ENCODE assay signal across 35 mouse cellular contexts in the genomic region with DNA sequence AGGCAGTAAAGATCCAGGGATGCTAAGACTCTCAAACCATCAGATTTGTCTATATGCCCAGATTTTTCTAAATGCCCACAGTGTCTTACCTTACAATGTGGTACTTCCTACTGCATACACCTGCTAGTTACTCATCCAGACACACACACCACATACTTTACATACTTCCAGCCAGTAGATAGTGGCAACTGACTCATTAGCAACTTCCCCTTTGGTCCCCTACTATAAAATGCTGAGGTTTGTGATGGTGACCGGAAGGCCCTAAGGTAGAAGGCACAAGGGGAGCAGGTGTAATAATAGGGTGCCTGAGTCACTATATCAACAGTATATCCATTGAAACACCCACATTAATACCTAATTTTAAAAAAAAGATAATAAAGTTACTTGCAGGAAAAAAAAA. TPM values are rescaled to one million over a fixed set of nuclear protein-coding genes. Genes with fewer than 3 reads are reported as not detected.
"Had no signal": no experiment of that assay in that cellular context is flagged by ENCODE, and none has a peak within 500 bp of the region (broad histone marks: within the 10 kb centered on the region; RNA-seq: fewer than 3 reads in every experiment).

No protein-coding gene starts in this region.

- H3K9me3 ChIP-seq: heart, embryonic 13.5 days; heart, embryonic 15.5 days; hindbrain, embryonic 15.5 days; kidney, embryonic 15.5 days; limb, embryonic 10.5 days; limb, embryonic 12.5 days; liver, embryonic 13.5 days had no signal

- H3K9ac ChIP-seq: heart, embryonic 13.5 days; heart, embryonic 15.5 days; hindbrain, embryonic 13.5 days; hindbrain, embryonic 15.5 days; kidney, embryonic 15.5 days; limb, embryonic 12.5 days; liver, embryonic 13.5 days had no signal

- ATAC-seq: hindbrain, postnatal 0 days; intestine, embryonic 16.5 days had no signal

- H3K4me1 ChIP-seq: kidney, embryonic 15.5 days had no signal

- H3K27ac ChIP-seq: heart, adult 2 months; heart, embryonic 13.5 days; heart, embryonic 15.5 days; hindbrain, embryonic 13.5 days; hindbrain, embryonic 15.5 days; hindbrain, postnatal 0 days; kidney, embryonic 15.5 days; kidney, postnatal 0 days; left cerebral cortex, adult 2 months; limb, embryonic 10.5 days; limb, embryonic 12.5 days; liver, embryonic 13.5 days had no signal

- H3K4me2 ChIP-seq: heart, embryonic 11.5 days; heart, embryonic 13.5 days; heart, embryonic 15.5 days; hindbrain, embryonic 13.5 days; hindbrain, embryonic 15.5 days; kidney, embryonic 15.5 days; limb, embryonic 12.5 days; liver, embryonic 11.5 days; liver, embryonic 13.5 days had no signal

- H3K27me3 ChIP-seq: heart, embryonic 13.5 days; heart, embryonic 15.5 days; hindbrain, embryonic 13.5 days; hindbrain, embryonic 15.5 days; kidney, embryonic 15.5 days; limb, embryonic 12.5 days; liver, embryonic 13.5 days had no signal

- DNase-seq: gastrocnemius, postnatal 14 days; gastrocnemius, postnatal 36 days; heart, adult 11 months; heart, adult 2 months; heart, postnatal 14 days; heart, postnatal 36 days; kidney, adult 11 months; kidney, adult 2 months; kidney, adult 9 months; kidney, postnatal 14 days; kidney, postnatal 36 days; layer of hippocampus, adult 9-11 months; layer of hippocampus, postnatal 36 days; liver; liver, embryonic 13.5 days had no signal

- H3K4me3 ChIP-seq: heart, adult 2 months; heart, embryonic 13.5 days; heart, embryonic 15.5 days; hindbrain, embryonic 13.5 days; hindbrain, embryonic 15.5 days; kidney, embryonic 15.5 days; left cerebral cortex, adult 2 months; limb, embryonic 10.5 days; limb, embryonic 12.5 days; liver, embryonic 13.5 days had no signal

RNA-seq across cellular contexts. Expression of gene Glod5, which starts 50.9 kb away (rescaled TPM):
- total RNA-seq: gastrocnemius, adult 18-20 months; gastrocnemius, adult 8-10 months; gastrocnemius, postnatal 14 days; gastrocnemius, postnatal 36 days; heart, adult 2 months; heart, postnatal 14 days; heart, postnatal 36 days; hematopoietic stem cell, adult 5-6 weeks; hindbrain, postnatal 0 days; layer of hippocampus, adult 8-10 months; layer of hippocampus, postnatal 14 days had no signal
- polyA plus RNA-seq: heart, adult 2 months; heart, embryonic 11.5 days; hindbrain, embryonic 11.5 days; intestine, embryonic 14.5 days; kidney, embryonic 15.5 days; limb, embryonic 10.5 days; limb, embryonic 12.5 days had no signal
